Mouse (Mus musculus) forebrain, postnatal 0 days (tissue): ENCODE measurements around the gene Fam111a. TPM values are rescaled to one million over a fixed set of nuclear protein-coding genes. Genes with fewer than 3 reads are reported as not detected.

Experiments used
- ATAC-seq: fragments of 200-750 bp; cut with Nextera tagmentation; 2 replicates; pipeline ENCODE4 v1.8.0; 2017; ENCODE audit warnings: mild to moderate bottlenecking, moderate library complexity
- DNase-seq: peaks from one replicate; pipeline ENCODE4 v3.0.0-alpha.2; 2015
- H3K27ac ChIP-seq: fragments of 300-500 bp; sonication (generic); 2 replicates; pipeline ENCODE4 v1.5.1; 2014; ENCODE audit warnings: low read depth, mild to moderate bottlenecking, antibody characterized with exemption, low read length, moderate library complexity, mixed read lengths
- H3K27me3 ChIP-seq: fragments of 300-500 bp; sonication (generic); 2 replicates; pipeline ENCODE4 v1.6.1; 2014; ENCODE audit warnings: mild to moderate bottlenecking, low read length, mixed read lengths; ENCODE audit not compliant: insufficient read depth
- H3K36me3 ChIP-seq: fragments of 300-500 bp; sonication (generic); 2 replicates; pipeline ENCODE4 v1.6.1; 2014; ENCODE audit warnings: mild to moderate bottlenecking, moderate library complexity; ENCODE audit not compliant: insufficient read depth
- H3K4me1 ChIP-seq: fragments of 300-500 bp; sonication (generic); 2 replicates; pipeline ENCODE4 v1.6.1; 2014; ENCODE audit warnings: antibody characterized with exemption; ENCODE audit not compliant: insufficient read depth
- H3K4me2 ChIP-seq: fragments of 300-500 bp; sonication (generic); 2 replicates; pipeline ENCODE4 v1.6.1; 2014; ENCODE audit warnings: low read depth, mild to moderate bottlenecking, moderate library complexity
- H3K4me3 ChIP-seq: fragments of 300-500 bp; sonication (generic); 2 replicates; pipeline ENCODE4 v1.5.1; 2014; ENCODE audit warnings: low read depth, low read length, mixed read lengths
- H3K9ac ChIP-seq: fragments of 300-500 bp; sonication (generic); 2 replicates; pipeline ENCODE4 v1.6.1; 2014; ENCODE audit warnings: mild to moderate bottlenecking
- H3K9me3 ChIP-seq: fragments of 300-500 bp; sonication (generic); 2 replicates; pipeline ENCODE4 v1.6.1; 2016; ENCODE audit warnings: low read length
- CTCF ChIP-seq: sonication (generic); IDR thresholded peaks from 2 replicates; pipeline ENCODE4 v1.5.1; 2016; ENCODE audit warnings: antibody characterized with exemption, control low read depth, low read depth
- WGBS: fragments of 180-500 bp; shearing (Covaris S2); extraction: QIAGEN DNeasy Blood & Tissue Kit; methylation state at CpG from one replicate; pipeline ENCODE4 v1.1.7; 2014; 5-methylcytosine and 5-hydroxymethylcytosine counted together
- polyA plus RNA-seq: library from polyadenylated mRNA; unstranded; fragments of >200 nt; fragmentation: Nextera tagmentation; extraction: Ambion mirVana; gene quantifications from 2 replicates; pipeline ENCODE4 v1.2.1, GENCODE M21; 2015
- total RNA-seq: library from RNA; depleted of rRNA; stranded (reverse); fragments of >200 nt; gene quantifications from 2 replicates; pipeline ENCODE4 v1.2.3, GENCODE M21; 2014

Gene Fam111a
- total and polyA plus RNA-seq, 2 experiments from 2014 or later: 3.2 to 4.3 TPM

DNA sequence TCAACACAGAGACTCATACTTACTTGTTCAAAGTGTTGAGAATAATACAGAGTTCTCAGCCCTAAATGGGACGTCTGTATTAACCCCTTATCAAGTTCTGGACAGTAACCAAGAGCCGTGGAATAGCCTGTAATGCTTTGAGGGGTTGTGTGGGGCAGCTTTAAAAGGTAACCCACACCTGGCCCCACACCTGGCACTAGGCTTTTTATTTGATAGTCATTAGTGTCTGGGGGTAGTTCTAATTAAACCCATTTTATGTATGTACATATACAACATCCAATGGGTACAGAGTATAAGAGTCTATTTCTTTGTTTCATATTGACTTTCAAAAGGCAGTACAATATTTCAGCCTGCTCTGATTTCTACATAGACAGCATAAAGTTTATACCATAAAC lies 49.6 kb downstream of the Fam111a start:
- H3K4me1 ChIP-seq: 0 out of 2 replicates have a peak, but pooled peaks cover 7% of the 10 kb centered on the region
- H3K9me3 ChIP-seq: no peaks in the 10 kb centered on the region
- DNase-seq: no peak
- ATAC-seq: no peak
- no peaks in the 10 kb centered on the region for H3K27me3 ChIP-seq
- peak overlapping the region; percentile 81; the same call in 1 of the 2 replicates for H3K9ac ChIP-seq
- WGBS: 56% methylated on average over 2 of the region's 2 CpGs
- H3K4me3 ChIP-seq: peak overlapping the region; percentile 71
- TF ChIP-seq CTCF: no peak
- H3K36me3 ChIP-seq: no peaks in the 10 kb centered on the region
- no peak overlapping the region for H3K27ac ChIP-seq
- H3K4me2 ChIP-seq: peak overlapping the region; percentile 96

DNA sequence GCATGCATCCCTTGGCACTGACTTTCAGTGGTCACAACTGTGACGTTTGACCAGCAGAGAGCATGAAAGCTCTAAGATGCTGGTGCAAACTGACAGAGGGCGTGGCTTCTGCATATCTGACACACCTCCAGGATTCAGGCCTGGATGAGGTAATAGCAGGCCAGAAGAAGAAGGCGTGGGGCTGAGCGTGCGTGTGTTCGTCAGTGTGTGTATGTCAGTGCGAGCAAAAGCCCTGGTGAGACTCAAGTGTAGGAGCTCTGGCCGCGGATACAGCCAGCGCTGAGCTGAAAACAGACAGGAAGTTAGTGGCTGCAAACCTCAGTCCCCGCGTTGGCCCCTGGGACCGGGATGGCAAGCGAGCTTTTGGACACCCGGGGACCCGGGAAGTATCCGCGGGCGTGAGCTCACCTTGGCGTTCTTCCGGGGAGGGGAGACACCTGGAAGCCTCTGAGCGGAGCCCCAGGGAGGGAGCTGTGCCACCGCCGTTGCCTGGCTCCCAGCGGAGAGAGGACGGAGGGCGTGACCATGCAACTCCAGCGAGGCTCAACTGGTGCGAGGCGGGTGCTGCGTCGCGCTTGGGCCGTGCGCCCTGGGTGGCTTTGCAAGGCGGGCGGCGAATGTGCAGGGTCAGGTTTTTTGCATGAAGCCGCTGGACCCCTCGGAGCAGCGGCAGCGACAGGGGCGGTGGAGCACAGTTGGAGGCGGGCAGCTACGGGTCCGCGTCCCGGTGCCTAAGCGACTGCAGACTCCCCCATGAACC lies 50.2 kb downstream of the Fam111a start:
- Histone ChIP-seq H3K27me3 (no peaks in the 10 kb centered on the region), H3K9me3 (no peaks in the 10 kb centered on the region), H3K9ac (peak overlapping the region; percentile 81), H3K4me2 (peak overlapping the region; percentile 96), H3K4me1 (0 out of 2 replicates have a peak, but pooled peaks cover 7% of the 10 kb centered on the region), H3K36me3 (no peaks in the 10 kb centered on the region), H3K27ac (peak overlapping the region; percentile 69), H3K4me3 (peak overlapping the region; percentile 71)
- peak; percentile 80 for DNase-seq
- peak; percentile 92 for ATAC-seq
- WGBS: under 1% methylated on average over 49 of the region's 49 CpGs
- TF ChIP-seq CTCF: peak; percentile 59

DNA sequence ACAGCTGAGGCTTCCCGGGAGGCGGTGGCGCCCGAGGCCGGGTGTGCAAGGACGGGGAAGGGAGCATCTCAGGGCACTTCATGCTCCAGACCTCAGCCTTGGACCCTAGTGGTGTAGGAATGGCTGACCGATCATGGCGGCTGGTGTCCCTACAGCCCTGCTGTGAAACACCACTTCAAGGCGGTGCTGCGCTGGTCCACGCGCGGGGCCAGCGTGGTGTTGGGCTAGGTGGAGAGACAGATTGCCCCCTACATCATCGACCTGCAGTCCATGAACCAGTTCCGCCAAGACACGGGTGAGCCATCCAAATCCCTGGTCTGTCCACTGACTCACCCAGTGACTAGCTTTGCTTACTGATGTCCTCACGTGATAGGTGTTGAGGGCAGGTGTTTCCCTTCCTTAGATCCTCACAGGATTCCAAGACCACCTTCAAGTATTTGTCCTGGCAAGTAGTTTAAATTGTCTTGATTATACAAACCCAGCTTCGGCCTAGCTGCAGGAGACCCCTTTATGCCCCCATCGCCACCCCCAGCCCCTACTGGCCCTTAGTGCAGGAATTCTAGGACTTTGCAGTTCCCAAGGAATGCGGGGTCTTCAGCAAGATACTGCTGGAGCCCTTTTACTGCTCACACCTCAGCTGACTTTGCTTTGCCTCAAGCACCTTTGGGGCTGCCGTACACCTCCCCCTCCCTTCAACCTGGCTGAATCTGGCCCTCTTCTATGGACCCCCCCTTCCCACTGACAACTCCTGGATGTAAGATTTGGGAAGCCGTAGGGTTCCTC lies 50.9 kb downstream of the Fam111a start:
- peak overlapping the region; percentile 71 for H3K4me3 ChIP-seq
- no peaks in the 10 kb centered on the region for H3K9me3 ChIP-seq
- peak overlapping the region; percentile 96 for H3K4me2 ChIP-seq
- 0 out of 2 replicates have a peak, but pooled peaks cover 7% of the 10 kb centered on the region for H3K4me1 ChIP-seq
- no peaks in the 10 kb centered on the region for H3K36me3 ChIP-seq
- WGBS: 17% methylated on average over 23 of the region's 23 CpGs
- DNase-seq (no peak), ATAC-seq (peak; percentile 46)
- H3K27me3 ChIP-seq: no peaks in the 10 kb centered on the region
- peak overlapping the region; percentile 69 for H3K27ac ChIP-seq
- peak overlapping the region; percentile 81 for H3K9ac ChIP-seq
- TF ChIP-seq CTCF: no peak; the same call in 1 of the 2 replicates

DNA sequence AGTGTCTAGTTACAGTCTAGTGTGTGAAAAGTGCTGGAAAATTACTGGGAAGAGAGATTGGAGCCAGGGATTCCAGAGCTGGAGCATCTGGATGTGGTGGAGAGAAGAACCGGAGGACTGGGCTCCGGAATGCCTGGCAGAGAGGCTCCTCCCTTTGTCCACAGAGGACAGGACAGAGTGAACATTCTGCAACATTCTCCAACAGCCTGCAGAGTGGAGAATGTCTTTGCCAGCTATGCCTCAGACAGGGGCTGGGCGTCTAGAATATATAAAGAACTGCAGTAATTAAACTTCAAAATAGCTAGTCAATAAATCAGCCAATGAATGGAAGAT lies 51.5 kb downstream of the Fam111a start:
- DNase-seq (no peak), ATAC-seq (no peak)
- WGBS: 54% methylated on average over 3 of the region's 3 CpGs
- H3K36me3 ChIP-seq: no peaks in the 10 kb centered on the region
- 0 out of 2 replicates have a peak overlapping the region, but pooled peaks have one; percentile 81 for H3K9ac ChIP-seq
- H3K9me3 ChIP-seq: no peaks in the 10 kb centered on the region
- peak overlapping the region; percentile 96 for H3K4me2 ChIP-seq
- no peak for TF ChIP-seq CTCF
- H3K4me1 ChIP-seq: 0 out of 2 replicates have a peak, but pooled peaks cover 7% of the 10 kb centered on the region
- H3K4me3 ChIP-seq: peak overlapping the region; percentile 71
- no peaks in the 10 kb centered on the region for H3K27me3 ChIP-seq
- H3K27ac ChIP-seq: 0 out of 2 replicates have a peak overlapping the region, but pooled peaks have one; percentile 69

DNA sequence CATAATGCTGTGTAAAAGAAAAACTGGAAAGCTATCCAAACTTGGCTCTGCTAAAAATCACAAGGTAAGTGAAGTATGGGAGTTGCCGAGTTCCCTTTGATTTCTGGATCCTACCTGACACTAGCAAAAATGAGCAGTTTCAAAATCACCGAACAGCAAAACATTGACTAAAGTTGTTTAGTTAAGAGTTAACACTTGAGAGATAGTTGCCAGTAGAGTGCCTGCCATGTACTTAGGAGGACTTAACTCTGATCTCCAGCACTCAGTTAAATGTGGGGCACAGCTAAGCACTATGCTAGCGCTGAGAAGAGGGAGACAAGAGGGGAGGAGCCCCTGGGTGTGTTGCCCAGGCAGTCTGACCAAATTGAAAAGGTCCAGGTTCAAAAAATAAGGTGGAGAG lies 53.1 kb downstream of the Fam111a start:
- no peaks in the 10 kb centered on the region for H3K36me3 ChIP-seq
- H3K27me3 ChIP-seq: no peaks in the 10 kb centered on the region
- 0 out of 2 replicates have a peak, but pooled peaks cover 7% of the 10 kb centered on the region for H3K4me1 ChIP-seq
- no peak for TF ChIP-seq CTCF
- ATAC-seq (no peak), DNase-seq (no peak)
- WGBS: 68% methylated on average over 3 of the region's 3 CpGs
- H3K9me3 ChIP-seq: no peaks in the 10 kb centered on the region
- no peak overlapping the region for H3K4me3 ChIP-seq
- H3K4me2 ChIP-seq: no peak overlapping the region
- no peak overlapping the region for H3K9ac ChIP-seq
- H3K27ac ChIP-seq: no peak overlapping the region

DNA sequence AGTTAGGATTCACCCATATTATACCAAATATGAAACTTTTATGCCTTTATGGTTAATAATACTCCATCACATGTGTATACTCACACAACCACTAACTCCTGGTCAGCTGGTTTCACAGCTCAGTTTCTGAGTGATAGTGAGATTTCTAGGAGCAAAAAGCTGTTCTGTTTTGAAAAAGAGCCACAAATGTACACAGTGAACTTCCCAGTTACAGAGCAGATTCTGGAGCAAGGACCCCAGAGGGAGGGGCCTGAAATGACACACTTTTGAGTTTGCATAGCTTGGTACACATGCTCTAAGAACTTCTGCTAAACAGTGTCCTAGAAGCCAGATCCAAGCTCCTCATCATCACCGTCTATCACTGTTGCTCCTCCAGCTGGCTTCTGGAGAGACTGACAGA lies 54.1 kb downstream of the Fam111a start, which contains the start of gene Gm4952:
Gm4952 (plus strand) TSS at position 301 of the 400 bp plus-strand sequence.
- H3K27ac ChIP-seq: no peak within 1 kb of the TSS
- H3K4me1 ChIP-seq: 0 out of 2 replicates have a peak, but pooled peaks cover 7% of the 10 kb centered on the region
- 70% methylated on average over 1 of the region's 1 CpGs for WGBS
- H3K4me3 ChIP-seq: no peak within 1 kb of the TSS
- no peak for TF ChIP-seq CTCF
- no peaks in the 10 kb centered on the region for H3K27me3 ChIP-seq
- no peak within 1 kb of the TSS for H3K4me2 ChIP-seq
- DNase-seq: no peak
- no peaks in the 10 kb centered on the region for H3K36me3 ChIP-seq
- H3K9me3 ChIP-seq: no peaks in the 10 kb centered on the region
- ATAC-seq: no peak
- H3K9ac ChIP-seq: no peak within 1 kb of the TSS
